Mouse (Mus musculus) forebrain, embryonic 16.5 days (tissue): ENCODE results near the gene Onecut3. TPM values are rescaled to one million over a fixed set of nuclear protein-coding genes. Genes with fewer than 3 reads are reported as not detected.

ENCODE experiments used
- ATAC-seq: fragments of 200-750 bp; cut with Nextera tagmentation; 2 replicates; pipeline ENCODE4 v1.8.0; 2017; ENCODE audit warnings: mild to moderate bottlenecking, moderate library complexity
- H3K27ac ChIP-seq: fragments of 300-500 bp; sonication (generic); 2 replicates; pipeline ENCODE4 v1.5.1; 2014; ENCODE audit warnings: low read length, control low read depth
- H3K27me3 ChIP-seq: fragments of 300-500 bp; sonication (generic); replicated peaks from 2 replicates; pipeline ENCODE4 v1.6.1; 2014; ENCODE audit warnings: low read length; ENCODE audit not compliant: control insufficient read depth, insufficient read depth
- H3K36me3 ChIP-seq: fragments of 300-500 bp; sonication (generic); 2 replicates; pipeline ENCODE4 v1.6.1; 2014; ENCODE audit not compliant: control insufficient read depth, insufficient read depth
- H3K4me1 ChIP-seq: fragments of 300-500 bp; sonication (generic); replicated peaks from 2 replicates; pipeline ENCODE4 v1.6.1; 2014; ENCODE audit warnings: low read length; ENCODE audit not compliant: control insufficient read depth, insufficient read depth
- H3K4me2 ChIP-seq: fragments of 300-500 bp; sonication (generic); 2 replicates; pipeline ENCODE4 v1.6.1; 2014; ENCODE audit warnings: mild to moderate bottlenecking, low read length, control low read depth
- H3K4me3 ChIP-seq: fragments of 300-500 bp; sonication (generic); replicated peaks from 2 replicates; pipeline ENCODE4 v1.5.1; 2014; ENCODE audit warnings: mild to moderate bottlenecking, low read length, control low read depth
- H3K9ac ChIP-seq: fragments of 300-500 bp; sonication (generic); replicated peaks from 2 replicates; pipeline ENCODE4 v1.6.1; 2014; ENCODE audit warnings: low read depth, low read length, control low read depth
- H3K9me3 ChIP-seq: fragments of 300-500 bp; sonication (generic); 2 replicates; pipeline ENCODE4 v1.6.1; 2016; ENCODE audit warnings: low read length; ENCODE audit not compliant: control insufficient read depth
- WGBS: fragments of 180-500 bp; shearing (Covaris S2); extraction: QIAGEN DNeasy Blood & Tissue Kit; methylation state at CpG from one replicate; pipeline ENCODE4 v1.1.7; 2014; 5-methylcytosine and 5-hydroxymethylcytosine counted together
- polyA plus RNA-seq: library from polyadenylated mRNA; unstranded; fragments of >200 nt; fragmentation: Nextera tagmentation; extraction: Ambion mirVana; gene quantifications from 2 replicates; pipeline ENCODE4 v1.2.1, GENCODE M21; 2015

The Onecut3 gene
- 0.07 and 0.46 TPM in 2 replicates for polyA plus RNA-seq

- WGBS = under 1% methylated on average over 34 of the region's 42 CpGs
- peak; percentile 61; the same call in 1 of the 2 replicates for ATAC-seq
- H3K9me3 ChIP-seq = no peaks in the 10 kb centered on the region
- peaks cover 18% of the 10 kb centered on the region for H3K4me1 ChIP-seq
- H3K27me3 ChIP-seq = peaks cover 90% of the 10 kb centered on the region
- peak within 1 kb of the TSS; percentile 60 for H3K4me2 ChIP-seq
- H3K36me3 ChIP-seq = no peaks in the 10 kb centered on the region
- peak within 1 kb of the TSS; percentile 31 for H3K9ac ChIP-seq
- H3K4me3 ChIP-seq = peak within 1 kb of the TSS; percentile 42
- H3K27ac ChIP-seq = no peak within 1 kb of the TSS
Observed at GRCm38 (mm10) chr10:80494732-80495131, at the start of gene Onecut3. TSS of gene Onecut3 (plus strand) at chr10:80494835.

- no peaks in the 10 kb centered on the region for H3K36me3 ChIP-seq
- H3K4me1 ChIP-seq = peaks cover 6% of the 10 kb centered on the region
- peaks cover 13% of the 10 kb centered on the region for H3K27me3 ChIP-seq
- H3K4me3 ChIP-seq = no peak overlapping the region
- no peak overlapping the region for H3K27ac ChIP-seq
- H3K9ac ChIP-seq = no peak overlapping the region
- 45% methylated on average over 1 of the region's 1 CpGs for whole genome bisulfite sequencing
- H3K4me2 ChIP-seq = no peak overlapping the region
- ATAC-seq = no peak
- H3K9me3 ChIP-seq = no peaks in the 10 kb centered on the region
Observed at GRCm38 (mm10) chr10:80445052-80445451, 49.6 kb upstream of the Onecut3 start.

DNA sequence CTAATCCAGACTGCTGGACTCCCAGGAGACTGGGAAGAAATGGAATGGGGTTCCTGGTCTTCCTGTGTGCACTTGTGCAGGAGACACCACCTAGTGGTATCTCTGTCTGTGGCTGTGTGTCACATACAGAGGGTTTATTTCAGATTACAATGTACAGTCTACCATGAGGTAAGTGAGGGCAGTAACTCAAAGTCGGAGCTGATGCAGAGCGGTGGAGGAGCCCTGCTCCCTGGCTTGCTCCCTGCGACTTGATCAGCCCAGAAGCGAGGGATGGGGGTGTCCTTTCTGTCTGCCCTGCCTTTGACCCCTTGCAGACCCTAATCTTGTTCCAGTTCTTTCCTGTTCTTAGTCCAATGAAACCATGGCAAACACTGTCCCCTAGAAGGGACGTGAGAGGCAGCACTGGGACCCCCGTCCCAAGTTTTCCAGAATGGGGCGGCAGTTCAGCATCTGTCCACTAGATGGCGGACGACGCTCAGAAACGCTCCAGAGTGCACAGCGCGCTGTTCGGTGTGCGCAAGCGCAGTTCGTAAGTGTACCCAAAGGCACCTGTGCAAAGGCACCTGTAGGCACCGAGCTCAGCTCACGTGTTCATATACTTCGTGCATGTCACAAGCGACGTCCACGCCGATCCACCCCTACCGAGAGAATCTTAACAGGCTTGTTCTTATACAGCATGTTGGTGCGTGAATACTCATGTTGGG, 48.6 kb upstream of the Onecut3 start:
- no peaks in the 10 kb centered on the region for H3K36me3 ChIP-seq
- H3K27ac ChIP-seq = no peak overlapping the region
- 7% methylated on average over 26 of the region's 26 CpGs for WGBS
- H3K9ac ChIP-seq = no peak overlapping the region; the same call in 1 of the 2 replicates
- peak overlapping the region; percentile 45 for H3K4me2 ChIP-seq
- peaks cover 14% of the 10 kb centered on the region for H3K27me3 ChIP-seq
- H3K4me1 ChIP-seq = peaks cover 6% of the 10 kb centered on the region
- ATAC-seq = peak; percentile 92
- H3K9me3 ChIP-seq = no peaks in the 10 kb centered on the region
- peak overlapping the region; percentile 23 for H3K4me3 ChIP-seq

- 6% methylated on average over 6 of the region's 6 CpGs for WGBS
- ATAC-seq = no peak
- Histone ChIP-seq H3K27ac (no peak overlapping the region), H3K4me1 (peaks cover 3% of the 10 kb centered on the region), H3K27me3 (peaks cover 7% of the 10 kb centered on the region; the same call in 1 of the 2 replicates), H3K4me2 (no peak overlapping the region), H3K9me3 (no peaks in the 10 kb centered on the region), H3K9ac (no peak overlapping the region), H3K36me3 (no peaks in the 10 kb centered on the region), H3K4me3 (no peak overlapping the region)
Observed at GRCm38 (mm10) chr10:80450599-80450998, 44.0 kb upstream of the Onecut3 start.

GRCm38 (mm10) chr10:80453601-80454000, 41.0 kb upstream of the Onecut3 start:
- no peak overlapping the region for H3K4me2 ChIP-seq

DNA sequence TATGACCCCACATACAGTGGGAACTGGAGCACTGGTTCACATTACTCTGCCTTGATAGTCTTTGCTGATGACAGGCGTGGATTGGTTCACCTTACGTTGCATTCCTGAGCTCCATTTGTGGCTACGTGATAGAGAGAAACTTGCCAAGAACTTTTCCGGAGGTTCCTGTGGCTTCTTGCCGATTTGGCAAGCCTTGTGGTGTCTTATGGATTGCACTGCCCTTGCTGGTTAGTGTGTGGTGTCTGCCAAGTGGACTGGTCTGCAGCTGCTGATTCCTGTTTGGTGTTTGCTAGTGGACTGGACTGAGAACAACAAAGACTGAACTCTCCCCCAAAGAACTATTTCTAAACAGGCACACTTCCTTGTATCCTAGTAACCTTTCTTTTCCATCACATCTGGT, 39.9 kb upstream of the Onecut3 start:
- no peaks in the 10 kb centered on the region for H3K9me3 ChIP-seq
- no peak overlapping the region for H3K9ac ChIP-seq

More at GRCm38 (mm10) chr10:80453601-80454000, 41.0 kb upstream of the Onecut3 start:
- no peak for ATAC-seq
- no peaks in the 10 kb centered on the region for H3K36me3 ChIP-seq
- WGBS = 81% methylated on average over 10 of the region's 10 CpGs
- H3K4me1 ChIP-seq = no peaks in the 10 kb centered on the region
- H3K9ac ChIP-seq = no peak overlapping the region
- no peaks in the 10 kb centered on the region for H3K9me3 ChIP-seq
- 0 out of 2 replicates have a peak, but pooled peaks cover 2% of the 10 kb centered on the region for H3K27me3 ChIP-seq
- no peak overlapping the region for H3K27ac ChIP-seq
- no peak overlapping the region for H3K4me3 ChIP-seq

DNA sequence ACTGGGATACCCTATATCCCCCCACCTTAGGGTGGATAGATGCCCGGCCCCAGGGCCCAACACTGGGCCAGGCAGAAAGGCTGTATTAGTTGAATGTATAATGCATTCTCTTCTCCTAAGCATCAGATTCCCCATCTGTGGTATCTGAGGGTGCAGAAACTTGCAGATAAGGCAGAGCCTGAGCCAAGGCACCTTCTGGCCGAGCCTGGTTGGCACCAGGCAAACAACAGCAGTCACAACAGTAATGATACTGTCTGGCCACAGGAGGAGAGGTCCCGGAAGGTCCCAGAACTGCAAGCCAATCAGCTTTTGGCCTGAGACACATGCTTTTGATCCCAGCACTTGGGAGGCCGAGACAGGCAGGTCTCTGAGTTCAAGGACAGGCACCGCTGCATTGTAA, 38.9 kb upstream of the Onecut3 start:
- ATAC-seq = no peak
- H3K27me3 ChIP-seq = no peaks in the 10 kb centered on the region
- no peak overlapping the region for H3K4me3 ChIP-seq
- no peaks in the 10 kb centered on the region for H3K36me3 ChIP-seq
- H3K4me1 ChIP-seq = no peaks in the 10 kb centered on the region
- 80% methylated on average over 5 of the region's 5 CpGs for WGBS
- no peak overlapping the region for H3K27ac ChIP-seq
- H3K4me2 ChIP-seq = no peak overlapping the region
- no peaks in the 10 kb centered on the region for H3K9me3 ChIP-seq
- no peak overlapping the region for H3K9ac ChIP-seq

More for the DNA sequence above, 39.9 kb upstream of the Onecut3 start:
- Histone ChIP-seq H3K4me2 (no peak overlapping the region), H3K4me1 (no peaks in the 10 kb centered on the region), H3K27me3 (0 out of 2 replicates have a peak, but pooled peaks cover 2% of the 10 kb centered on the region), H3K27ac (no peak overlapping the region), H3K4me3 (no peak overlapping the region), H3K36me3 (no peaks in the 10 kb centered on the region)
- ATAC-seq = no peak
- WGBS = 86% methylated on average over 5 of the region's 5 CpGs

DNA sequence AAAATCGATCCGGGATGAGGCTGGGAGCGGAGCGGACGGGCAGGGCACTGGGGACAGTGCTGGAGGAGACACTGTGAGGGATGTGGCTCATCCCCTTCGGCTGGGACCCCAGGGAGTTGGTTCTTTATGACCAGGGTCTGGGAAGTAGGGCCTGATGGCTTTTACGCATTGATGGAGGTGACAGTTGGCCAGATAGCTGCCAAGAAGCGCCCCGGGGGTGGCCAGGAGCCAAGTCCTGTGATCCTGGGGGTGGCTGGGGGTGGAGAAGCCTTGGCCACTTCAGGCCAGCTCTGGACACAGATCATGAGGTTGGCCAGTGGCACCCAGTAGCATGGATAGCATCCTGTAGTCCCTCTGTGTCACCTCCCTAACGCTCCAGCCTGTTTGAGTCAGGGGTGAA, 35.4 kb upstream of the Onecut3 start:
- Histone ChIP-seq H3K27me3 (no peaks in the 10 kb centered on the region), H3K4me1 (no peaks in the 10 kb centered on the region), H3K4me3 (no peak overlapping the region), H3K27ac (no peak overlapping the region), H3K36me3 (no peaks in the 10 kb centered on the region), H3K4me2 (no peak overlapping the region), H3K9ac (no peak overlapping the region), H3K9me3 (no peaks in the 10 kb centered on the region)
- WGBS = 81% methylated on average over 10 of the region's 10 CpGs
- no peak for ATAC-seq

DNA sequence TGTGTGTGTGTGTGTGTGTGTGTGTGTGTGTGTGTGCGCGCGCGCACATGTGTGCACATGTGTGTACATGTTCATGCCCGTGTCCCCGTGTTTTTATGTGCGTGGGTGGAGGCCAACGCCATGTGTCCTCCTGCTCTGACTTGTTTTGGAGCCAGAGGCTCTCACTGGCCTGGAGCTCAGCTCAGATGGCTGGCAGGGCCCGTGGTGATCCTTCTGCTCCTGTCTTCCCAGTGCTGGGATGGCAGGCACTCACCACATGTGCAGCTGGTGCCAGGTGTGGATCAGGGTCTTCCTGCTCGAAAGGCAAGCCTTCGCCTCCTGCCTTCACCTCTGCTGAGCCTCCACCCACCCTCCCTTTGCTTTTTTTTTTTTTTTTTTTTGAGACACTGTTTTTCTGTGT, 35.0 kb upstream of the Onecut3 start:
- Histone ChIP-seq H3K27me3 (no peaks in the 10 kb centered on the region), H3K4me2 (no peak overlapping the region), H3K4me3 (no peak overlapping the region), H3K9ac (no peak overlapping the region), H3K36me3 (no peaks in the 10 kb centered on the region), H3K4me1 (peaks cover 3% of the 10 kb centered on the region; the same call in 1 of the 2 replicates), H3K27ac (no peak overlapping the region), H3K9me3 (no peaks in the 10 kb centered on the region)
- ATAC-seq = no peak
- 90% methylated on average over 11 of the region's 11 CpGs for WGBS
